Mouse (Mus musculus) liver, postnatal 0 days (tissue): ENCODE data around the gene Gtpbp10.

Experiments used
- CTCF ChIP-seq: sonication (generic); IDR thresholded peaks from 2 replicates; pipeline ENCODE4 v1.5.1; 2016; ENCODE audit warnings: antibody characterized with exemption, low read depth
- EP300 ChIP-seq: IDR thresholded peaks from 2 replicates; pipeline ENCODE4 v1.6.1; 2016; ENCODE audit warnings: antibody characterized with exemption, low read depth, mild to moderate bottlenecking

- TF ChIP-seq CTCF (no peak), EP300 (no peak)
Observed at GRCm38 (mm10) chr5:5559079-5559740, at the start of gene Gtpbp10.
